Mouse (Mus musculus) colon, adult 2 months (tissue): ENCODE measurements around the gene Rpe65. TPM values are rescaled to one million over a fixed set of nuclear protein-coding genes. Genes with fewer than 3 reads are reported as not detected.

Experiments used
- polyA plus RNA-seq: library from polyadenylated mRNA; depleted of rRNA; stranded (reverse); fragments of >200 nt; gene quantifications from 2 replicates; pipeline ENCODE4 v1.2.3, GENCODE M21; 2012; rRNA removed

Gene Rpe65
- polyA plus RNA-seq = not detected in 2 replicates

GRCm38 (mm10) chr3:159598875-159599274 lies at the start of gene Rpe65:
TSS of gene Rpe65 (plus strand) at chr3:159599175.

Other genes with a start within 250 kb of the Rpe65 start
- 0.13 and 0.19 TPM in 2 replicates for gene Depdc1a, start 103.7 kb upstream of the Rpe65 start, polyA plus RNA-seq
- gene Wls, start 240.5 kb downstream of the Rpe65 start, polyA plus RNA-seq = 17.2 and 18.0 TPM in 2 replicates